Mouse (Mus musculus) embryo, embryonic 11 days (tissue): Measurements from ENCODE around the gene Lix1.
A peak's percentile ranks its signal among the peaks of the same experiment; 100 is the strongest.

ENCODE experiments used
- DNase-seq: peaks from one replicate; pipeline ENCODE4 v3.0.0-alpha.2; 2015

Gene Lix1

GRCm38 (mm10) chr17:17498848-17499247 lies 96.4 kb downstream of the Lix1 start:
- peak; percentile 39 for DNase-seq

GRCm38 (mm10) chr17:17499278-17499677 lies 96.8 kb downstream of the Lix1 start:
- no peak for DNase-seq

- no peak for DNase-seq
These were observed 104.2 kb downstream of the Lix1 start for GRCm38 (mm10) chr17:17506677-17507076.
